ENCODE assay signal across 7 mouse cellular contexts in genomic region chr3:84258518-84259031, GRCm38 (mm10). TPM values are rescaled to one million over a fixed set of nuclear protein-coding genes. Genes with fewer than 3 reads are reported as not detected.
A peak's percentile ranks its signal among the peaks of the same experiment; 100 is the strongest.
DNase-seq lines count a peak whose midpoint lies in the region; ATAC-seq lines count a peak whose summit lies in the region.

No protein-coding gene starts in this region.

- DNase-seq in lung, adult 18-20 months: no peak
- DNase-seq in forebrain, embryonic 14.5 days (ENCODE audit: low spot score): peak; percentile 46
- no peak for DNase-seq in urinary bladder, adult 2 months (ENCODE audit: low spot score)
- DNase-seq in left cerebral cortex, adult 18-20 months (ENCODE audit: low spot score in 2 of 2): no peak
- no peak for DNase-seq in testis, postnatal 14 days (ENCODE audit: low spot score)

- H3K9ac ChIP-seq in lung, embryonic 15.5 days: peak overlapping the region; percentile 80
- H3K9ac ChIP-seq in forebrain, embryonic 14.5 days (ENCODE audit: low read length): peak overlapping the region; percentile 97
- H3K9ac ChIP-seq in liver, embryonic 16.5 days (ENCODE audit: low read depth, low read length): no peak overlapping the region

- ATAC-seq in lung, embryonic 15.5 days (ENCODE audit: borderline replicate concordance, extremely low read depth, low FRiP score, low TSS enrichment): no peak
- ATAC-seq in forebrain, embryonic 14.5 days: no peak
- ATAC-seq in liver, embryonic 16.5 days (ENCODE audit: low read depth): 0 out of 2 replicates have a peak, but pooled peaks have one; percentile 22

- H3K9me3 ChIP-seq in lung, embryonic 15.5 days: no peaks in the 10 kb centered on the region
- no peaks in the 10 kb centered on the region for H3K9me3 ChIP-seq in forebrain, embryonic 14.5 days (replicated peaks; ENCODE audit: control insufficient read depth, low read length)
- H3K9me3 ChIP-seq in liver, embryonic 16.5 days (replicated peaks; ENCODE audit: control insufficient read depth, low read length): no peaks in the 10 kb centered on the region

- H3K27ac ChIP-seq in lung, embryonic 15.5 days: no peak overlapping the region
- peak overlapping the region; percentile 95; the same call in 1 of the 2 replicates for H3K27ac ChIP-seq in forebrain, embryonic 14.5 days (ENCODE audit: low read depth, low read length)
- H3K27ac ChIP-seq in liver, embryonic 16.5 days (ENCODE audit: low read length): no peak overlapping the region

- 6% methylated on average over 13 of the region's 13 CpGs for WGBS in lung, embryonic 15.5 days
- 14% methylated on average over 13 of the region's 13 CpGs for WGBS in forebrain, embryonic 14.5 days
- 10% methylated on average over 13 of the region's 13 CpGs for WGBS in liver, embryonic 16.5 days (ENCODE audit: insufficient replicate concordance)

- H3K4me3 ChIP-seq in lung, embryonic 15.5 days: peak overlapping the region; percentile 70
- H3K4me3 ChIP-seq in forebrain, embryonic 14.5 days (ENCODE audit: low read depth, low read length): peak overlapping the region; percentile 73
- peak overlapping the region; percentile 66 for H3K4me3 ChIP-seq in liver, embryonic 16.5 days (ENCODE audit: low read depth, low read length)

- H3K36me3 ChIP-seq in lung, embryonic 15.5 days: no peaks in the 10 kb centered on the region
- H3K36me3 ChIP-seq in forebrain, embryonic 14.5 days (ENCODE audit: control insufficient read depth, insufficient read depth, low read length): no peaks in the 10 kb centered on the region
- no peaks in the 10 kb centered on the region for H3K36me3 ChIP-seq in liver, embryonic 16.5 days (ENCODE audit: control insufficient read depth, insufficient read depth)

- H3K27me3 ChIP-seq in lung, embryonic 15.5 days: peaks cover 5% of the 10 kb centered on the region
- H3K27me3 ChIP-seq in forebrain, embryonic 14.5 days (replicated peaks; ENCODE audit: control insufficient read depth, insufficient read depth, low read length): no peaks in the 10 kb centered on the region
- peaks cover 21% of the 10 kb centered on the region for H3K27me3 ChIP-seq in liver, embryonic 16.5 days (ENCODE audit: control insufficient read depth, insufficient read depth, low read depth, low read length)

- peaks cover 27% of the 10 kb centered on the region for H3K4me1 ChIP-seq in lung, embryonic 15.5 days
- peaks cover 50% of the 10 kb centered on the region for H3K4me1 ChIP-seq in forebrain, embryonic 14.5 days (ENCODE audit: control insufficient read depth, insufficient read depth, low read length)
- H3K4me1 ChIP-seq in liver, embryonic 16.5 days (ENCODE audit: control insufficient read depth, low read depth, low read length): peaks cover 20% of the 10 kb centered on the region

- peak overlapping the region; percentile 100 for H3K4me2 ChIP-seq in lung, embryonic 15.5 days
- peak overlapping the region; percentile 81 for H3K4me2 ChIP-seq in forebrain, embryonic 14.5 days (ENCODE audit: low read length)
- H3K4me2 ChIP-seq in liver, embryonic 16.5 days (ENCODE audit: low read depth, low read length): peak overlapping the region; percentile 92

RNA-seq across cellular contexts. Expression of gene Trim2, which starts 48.1 kb away (rescaled TPM):
- polyA plus RNA-seq in lung, embryonic 15.5 days (2015; fragmentation: Nextera tagmentation; extraction: Ambion mirVana): 25.0 and 31.4 TPM in 2 replicates
- 117 and 162 TPM in 2 replicates for polyA plus RNA-seq in forebrain, embryonic 14.5 days (2014; fragmentation: Nextera tagmentation; extraction: Ambion mirVana)
- polyA plus RNA-seq in liver, embryonic 16.5 days (2015; fragmentation: Nextera tagmentation; extraction: Ambion mirVana): 6.3 and 6.4 TPM in 2 replicates
- polyA plus RNA-seq in urinary bladder, adult 2 months (2012; rRNA removed): 6.6 and 8.9 TPM in 2 replicates
- 100 to 1,000 TPM; 246 to 258 TPM for total RNA-seq in left cerebral cortex, adult 18-20 months (2021)
